ENCODE assay signal across 8 mouse cellular contexts in the genomic region with DNA sequence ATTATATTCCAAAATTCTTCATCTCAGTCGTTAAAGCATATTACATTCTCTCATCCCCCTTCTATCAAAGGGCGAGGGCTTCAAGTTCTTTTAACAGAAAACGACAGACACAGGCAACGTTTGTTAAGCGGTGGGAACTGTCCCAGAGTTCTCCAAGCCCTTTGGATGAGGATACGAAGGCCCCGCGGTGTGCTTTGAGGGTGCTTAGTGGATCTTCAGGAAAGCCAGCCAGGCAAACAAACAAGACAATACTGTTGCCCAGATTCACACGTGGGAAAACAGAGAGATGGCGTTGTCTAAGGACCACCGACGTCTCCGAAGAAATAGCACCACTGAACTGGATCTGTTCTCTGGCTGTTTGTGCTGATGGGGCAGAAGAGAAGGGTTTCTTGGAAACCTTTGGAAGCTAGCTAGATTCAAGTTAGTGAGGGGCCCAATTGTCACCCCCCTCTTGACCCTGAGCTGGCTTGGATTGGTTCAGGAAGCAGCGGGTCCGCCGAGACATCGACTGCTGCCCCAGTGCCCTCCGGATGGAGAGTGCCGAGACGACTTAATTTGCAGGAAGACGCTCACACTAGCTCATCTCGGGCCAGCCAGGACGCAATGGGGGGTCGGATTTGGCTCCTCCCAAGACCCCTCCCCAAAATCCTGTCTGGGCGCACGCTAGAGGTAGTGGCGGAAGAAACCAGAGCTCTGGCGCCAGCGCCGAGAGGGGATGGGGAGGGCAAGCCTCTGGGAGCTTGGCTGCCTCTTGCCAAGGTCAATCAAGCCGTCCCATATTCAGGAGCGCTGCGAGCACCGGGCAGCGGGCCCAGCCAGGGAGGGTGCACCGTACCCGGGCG. TPM values are rescaled to one million over a fixed set of nuclear protein-coding genes. Genes with fewer than 3 reads are reported as not detected.
DNase-seq lines count a peak whose midpoint lies in the region; ATAC-seq and TF ChIP-seq lines count a peak whose summit lies in the region.

No protein-coding gene starts in this region.

- peak; percentile 36; the same call in 1 of the 2 replicates for ATAC-seq in embryonic facial prominence, embryonic 15.5 days (ENCODE audit: insufficient number of reproducible peaks, low FRiP score, low TSS enrichment, low read depth)
- ATAC-seq in heart, embryonic 16.5 days (replicated peaks; ENCODE audit: extremely low read depth, insufficient read depth, low FRiP score), result peak; percentile 37; the same call in 1 of the 2 replicates
- no peak for ATAC-seq in kidney, postnatal 0 days (replicated peaks; ENCODE audit: low FRiP score, low read depth)
- ATAC-seq in liver, embryonic 15.5 days (ENCODE audit: insufficient read depth), result no peak
- ATAC-seq in neural tube, embryonic 15.5 days (ENCODE audit: low FRiP score), result no peak; the same call in 1 of the 2 replicates

- H3K9me3 ChIP-seq in embryonic facial prominence, embryonic 15.5 days (replicated peaks), result no peaks in the 10 kb centered on the region
- H3K9me3 ChIP-seq in heart, embryonic 16.5 days (replicated peaks; ENCODE audit: control insufficient read depth, low read length), result no peaks in the 10 kb centered on the region
- no peaks in the 10 kb centered on the region for H3K9me3 ChIP-seq in kidney, postnatal 0 days (replicated peaks; ENCODE audit: low read length)
- no peaks in the 10 kb centered on the region for H3K9me3 ChIP-seq in liver, embryonic 15.5 days (replicated peaks)
- H3K9me3 ChIP-seq in neural tube, embryonic 15.5 days (replicated peaks), result no peaks in the 10 kb centered on the region

- peaks cover 63% of the 10 kb centered on the region for H3K4me1 ChIP-seq in embryonic facial prominence, embryonic 15.5 days
- H3K4me1 ChIP-seq in heart, embryonic 16.5 days (ENCODE audit: control insufficient read depth, insufficient read depth, low read length), result peaks cover 25% of the 10 kb centered on the region
- peaks cover 18% of the 10 kb centered on the region for H3K4me1 ChIP-seq in kidney, postnatal 0 days (replicated peaks; ENCODE audit: insufficient read depth, low read length)
- H3K4me1 ChIP-seq in liver, embryonic 15.5 days (replicated peaks), result peaks cover 8% of the 10 kb centered on the region; the same call in 1 of the 2 replicates
- H3K4me1 ChIP-seq in neural tube, embryonic 15.5 days, result peaks cover 51% of the 10 kb centered on the region

- no peak for TF ChIP-seq CTCF in kidney, postnatal 0 days (IDR thresholded peaks at IDR 0.05; ENCODE audit: low read depth)

- H3K27me3 ChIP-seq in embryonic facial prominence, embryonic 15.5 days, result no peaks in the 10 kb centered on the region
- H3K27me3 ChIP-seq in heart, embryonic 16.5 days (ENCODE audit: control insufficient read depth, insufficient read depth, low read length), result peaks cover 13% of the 10 kb centered on the region
- H3K27me3 ChIP-seq in kidney, postnatal 0 days (ENCODE audit: insufficient read depth, low read length), result peaks cover 7% of the 10 kb centered on the region
- peaks cover 93% of the 10 kb centered on the region for H3K27me3 ChIP-seq in liver, embryonic 15.5 days
- peaks cover 46% of the 10 kb centered on the region for H3K27me3 ChIP-seq in neural tube, embryonic 15.5 days (replicated peaks)

- no peaks in the 10 kb centered on the region for H3K36me3 ChIP-seq in embryonic facial prominence, embryonic 15.5 days
- H3K36me3 ChIP-seq in heart, embryonic 16.5 days (ENCODE audit: control insufficient read depth, insufficient read depth), result no peaks in the 10 kb centered on the region
- H3K36me3 ChIP-seq in kidney, postnatal 0 days (ENCODE audit: insufficient read depth, low read length), result no peaks in the 10 kb centered on the region
- H3K36me3 ChIP-seq in liver, embryonic 15.5 days (replicated peaks), result no peaks in the 10 kb centered on the region
- no peaks in the 10 kb centered on the region for H3K36me3 ChIP-seq in neural tube, embryonic 15.5 days

- H3K4me2 ChIP-seq in embryonic facial prominence, embryonic 15.5 days (replicated peaks), result peak overlapping the region; percentile 89
- H3K4me2 ChIP-seq in heart, embryonic 16.5 days (ENCODE audit: low read depth, low read length), result peak overlapping the region; percentile 82
- peak overlapping the region; percentile 71 for H3K4me2 ChIP-seq in kidney, postnatal 0 days (ENCODE audit: low read length)
- peak overlapping the region; percentile 54 for H3K4me2 ChIP-seq in liver, embryonic 15.5 days
- peak overlapping the region; percentile 84 for H3K4me2 ChIP-seq in neural tube, embryonic 15.5 days

- DNase-seq in thymus, postnatal 14 days, result peak; percentile 12
- no peak for DNase-seq in thymus, postnatal 36 days
- no peak for DNase-seq in kidney, postnatal 0 days (ENCODE audit: low spot score)
- DNase-seq in spleen, adult 18-20 months, result no peak

- H3K4me3 ChIP-seq in embryonic facial prominence, embryonic 15.5 days (replicated peaks), result peak overlapping the region; percentile 45
- H3K4me3 ChIP-seq in heart, embryonic 16.5 days (ENCODE audit: low read length), result peak overlapping the region; percentile 49
- H3K4me3 ChIP-seq in kidney, postnatal 0 days (replicated peaks; ENCODE audit: low read depth, low read length), result peak overlapping the region; percentile 32
- peak overlapping the region; percentile 10; the same call in 1 of the 2 replicates for H3K4me3 ChIP-seq in liver, embryonic 15.5 days (replicated peaks)
- peak overlapping the region; percentile 39 for H3K4me3 ChIP-seq in neural tube, embryonic 15.5 days (replicated peaks)

- peak overlapping the region; percentile 88 for H3K27ac ChIP-seq in embryonic facial prominence, embryonic 15.5 days (replicated peaks)
- H3K27ac ChIP-seq in heart, embryonic 16.5 days (ENCODE audit: low read length), result no peak overlapping the region
- peak overlapping the region; percentile 28; the same call in 1 of the 2 replicates for H3K27ac ChIP-seq in kidney, postnatal 0 days
- no peak overlapping the region for H3K27ac ChIP-seq in liver, embryonic 15.5 days (replicated peaks)
- no peak overlapping the region for H3K27ac ChIP-seq in neural tube, embryonic 15.5 days (replicated peaks)

- H3K9ac ChIP-seq in embryonic facial prominence, embryonic 15.5 days, result peak overlapping the region; percentile 39
- peak overlapping the region; percentile 70 for H3K9ac ChIP-seq in heart, embryonic 16.5 days (ENCODE audit: low read length)
- H3K9ac ChIP-seq in kidney, postnatal 0 days (ENCODE audit: low read depth, low read length), result peak overlapping the region; percentile 53
- H3K9ac ChIP-seq in liver, embryonic 15.5 days, result no peak overlapping the region
- H3K9ac ChIP-seq in neural tube, embryonic 15.5 days (replicated peaks), result peak overlapping the region; percentile 49

- 8% methylated on average over 38 of the region's 38 CpGs for WGBS in embryonic facial prominence, embryonic 15.5 days
- 15% methylated on average over 38 of the region's 38 CpGs for WGBS in heart, embryonic 16.5 days
- 10% methylated on average over 38 of the region's 38 CpGs for WGBS in kidney, postnatal 0 days
- 3% methylated on average over 38 of the region's 38 CpGs for WGBS in liver, embryonic 15.5 days (ENCODE audit: insufficient replicate concordance)
- 4% methylated on average over 38 of the region's 38 CpGs for WGBS in neural tube, embryonic 15.5 days

RNA-seq across cellular contexts. Expression of a gene that starts 43.5 kb away (rescaled TPM):
- 50.7 and 53.3 TPM in 2 replicates for polyA plus RNA-seq in embryonic facial prominence, embryonic 15.5 days (2015; fragmentation: Nextera tagmentation; extraction: Ambion mirVana)
- 9.5 and 14.4 TPM in 2 replicates for polyA plus RNA-seq in heart, embryonic 16.5 days (2015; fragmentation: Nextera tagmentation; extraction: Ambion mirVana)
- 12.2 and 13.2 TPM in 2 replicates for polyA plus RNA-seq in kidney, postnatal 0 days (2015; fragmentation: Nextera tagmentation; extraction: Ambion mirVana)
- 0.52 and 0.61 TPM in 2 replicates for polyA plus RNA-seq in liver, embryonic 15.5 days (2015; fragmentation: Nextera tagmentation; extraction: Ambion mirVana)
- polyA plus RNA-seq in neural tube, embryonic 15.5 days (2015; fragmentation: Nextera tagmentation; extraction: Ambion mirVana), result 12.0 and 14.4 TPM in 2 replicates

Comparison
In these comparisons a context has a peak if more than half of its experiments do, and no peak if none do; other contexts are left out.
1. ATAC-seq: peak in embryonic facial prominence, embryonic 15.5 days (single experiment) and heart, embryonic 16.5 days (single experiment); none in kidney, postnatal 0 days (single experiment), liver, embryonic 15.5 days (single experiment) and neural tube, embryonic 15.5 days (single experiment).
2. H3K27ac ChIP-seq: peak in embryonic facial prominence, embryonic 15.5 days (single experiment) and kidney, postnatal 0 days (single experiment); none in heart, embryonic 16.5 days (single experiment), liver, embryonic 15.5 days (single experiment) and neural tube, embryonic 15.5 days (single experiment).
3. Peak in every context shown above with its lines, with median percentiles within 50 percentile points of each other: H3K4me2 ChIP-seq and H3K4me3 ChIP-seq.